Mouse (Mus musculus): ENCODE results near the gene Gm43951.
"Not testable (repeated sequence)": the region's sequence is repeated elsewhere in the genome, so short reads cannot be mapped to it uniquely, and the experiment has no call there.

The Gm43951 gene

DNA sequence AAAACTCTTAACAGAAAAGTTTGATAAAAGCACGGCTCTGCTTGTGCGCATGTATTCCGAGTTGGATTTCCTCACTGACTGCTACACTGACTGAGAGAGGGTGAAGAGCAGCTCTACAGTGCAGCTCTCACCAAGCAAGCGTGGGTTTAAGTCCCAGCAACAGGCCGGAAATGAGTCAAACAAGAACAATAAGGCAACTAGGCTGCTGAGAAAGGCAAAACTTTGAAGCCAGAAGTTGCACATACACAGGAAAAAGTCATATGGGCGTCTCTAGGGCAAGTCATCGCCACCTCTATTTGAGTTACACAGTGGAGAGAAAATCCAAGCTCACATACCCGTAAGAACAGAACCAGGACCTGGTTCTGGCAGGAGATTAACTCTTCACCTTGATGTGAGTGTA is 10.1 kb downstream of the Gm43951 start:
- no peak for DNase-seq

DNA sequence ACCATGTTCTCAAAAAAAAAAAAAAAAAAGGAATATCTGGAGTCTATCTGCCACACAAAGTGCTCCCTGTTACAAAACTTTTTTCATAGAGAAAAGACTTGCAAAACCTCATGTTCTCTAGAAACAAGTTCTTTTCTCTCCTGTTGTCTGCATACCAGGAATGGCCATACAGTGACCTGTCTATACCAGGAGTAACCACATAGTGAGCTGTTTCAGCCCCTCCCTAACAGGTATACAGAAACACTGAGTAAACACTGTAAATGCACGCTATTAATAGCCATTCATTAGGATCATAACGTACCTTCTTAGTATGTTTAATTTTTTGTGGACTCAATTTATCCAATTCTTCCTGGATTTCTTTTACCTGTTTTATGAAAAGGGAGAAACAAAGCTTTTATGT is 12.4 kb downstream of the Gm43951 start:
- DNase-seq: no peak

DNA sequence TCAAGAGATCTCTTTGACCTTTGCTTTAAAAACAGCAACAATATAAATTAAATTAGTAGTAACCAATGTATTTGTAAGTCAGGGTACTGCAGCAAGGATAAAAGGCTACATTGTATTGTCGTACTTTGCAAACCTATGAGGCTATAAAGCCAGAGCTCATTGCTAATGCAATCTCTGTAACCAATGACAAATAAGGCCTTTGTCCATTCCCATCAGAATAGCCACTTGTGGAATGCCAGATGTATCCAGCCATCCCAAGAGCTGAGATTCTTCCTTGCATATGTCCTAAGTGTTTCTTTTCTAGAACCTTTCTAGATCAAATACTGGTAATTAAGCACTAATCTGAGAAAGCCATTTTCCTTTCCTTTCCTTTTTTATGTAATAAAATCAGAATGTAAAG is 15.8 kb downstream of the Gm43951 start:
- no peak for DNase-seq

DNA sequence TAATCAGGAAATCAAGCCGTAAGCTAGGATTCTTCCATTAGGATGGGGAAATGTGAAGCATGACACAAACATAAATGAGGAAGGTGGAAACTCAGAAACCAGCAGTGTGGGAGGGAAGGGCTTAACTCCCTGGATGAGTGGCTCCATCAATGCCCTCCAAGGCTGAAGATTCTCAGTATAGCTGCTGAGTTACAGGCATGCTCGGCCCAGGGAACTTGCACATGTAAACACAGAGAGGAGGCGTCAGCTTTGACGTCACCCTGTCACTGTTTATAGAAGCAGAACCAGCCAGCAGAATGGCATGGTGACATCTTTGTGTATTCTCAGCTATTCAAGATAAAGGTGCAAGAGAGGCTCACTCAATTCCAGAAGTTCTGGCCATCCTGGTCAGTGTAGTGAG is 22.4 kb downstream of the Gm43951 start:
- DNase-seq: no peak

DNA sequence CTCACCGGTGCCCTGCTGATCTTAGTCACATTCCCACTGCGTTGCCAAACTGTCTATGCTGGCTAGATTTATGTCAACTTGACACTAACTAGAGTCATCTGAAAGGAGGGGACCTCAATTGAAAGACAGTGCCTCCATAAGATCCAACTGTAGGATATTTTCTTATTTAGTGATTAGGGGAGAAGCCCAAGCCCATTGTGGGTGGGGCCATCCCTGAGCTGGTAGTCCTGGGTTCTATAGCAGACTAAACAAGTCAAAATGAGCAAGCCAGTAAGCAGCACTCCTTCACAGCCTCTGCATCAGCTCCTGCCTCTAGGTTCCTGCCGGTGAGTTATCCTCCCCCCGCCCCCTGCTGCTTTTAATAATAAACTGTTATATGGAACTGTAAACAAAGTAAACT is 25.5 kb downstream of the Gm43951 start:
- no peak for DNase-seq

DNA sequence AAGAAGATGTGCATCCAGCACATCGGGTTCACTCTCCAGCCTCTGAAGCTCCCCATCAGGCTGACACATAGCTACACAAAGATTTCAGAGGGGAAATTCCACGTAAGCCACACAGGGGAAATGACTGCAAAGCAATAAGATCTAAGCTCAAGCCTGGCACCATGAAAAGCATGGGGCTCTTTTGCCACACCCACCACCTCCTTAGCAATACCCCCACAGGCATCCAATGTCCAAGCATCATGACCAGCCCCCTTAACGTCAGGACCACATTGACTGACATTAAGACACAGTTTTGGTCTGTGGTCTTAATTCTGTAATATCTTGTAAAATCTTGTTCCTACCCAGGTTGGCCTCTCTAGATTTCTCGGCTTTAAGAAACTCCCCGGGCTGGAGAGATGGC is 26.1 kb downstream of the Gm43951 start:
- no peak for DNase-seq

DNA sequence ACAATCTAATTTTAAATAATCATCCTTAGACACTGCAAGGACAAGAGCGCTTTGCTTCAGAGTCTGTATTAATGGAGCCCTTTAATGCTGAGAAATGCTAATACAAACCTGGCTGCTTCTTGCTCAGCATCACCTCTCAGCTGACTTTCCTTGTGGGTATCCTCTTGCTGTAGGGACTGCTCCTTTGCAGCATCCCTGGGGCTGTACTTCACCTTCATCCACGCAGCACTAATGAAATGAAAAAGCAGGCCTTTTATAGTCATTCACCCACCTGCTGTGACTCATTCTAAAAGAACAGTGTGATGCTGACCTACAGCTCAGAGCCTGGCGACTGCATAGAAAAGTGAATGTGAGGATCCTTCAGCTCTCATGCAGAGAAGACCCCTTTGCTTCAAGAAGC is 30.1 kb downstream of the Gm43951 start:
- DNase-seq: no peak

DNA sequence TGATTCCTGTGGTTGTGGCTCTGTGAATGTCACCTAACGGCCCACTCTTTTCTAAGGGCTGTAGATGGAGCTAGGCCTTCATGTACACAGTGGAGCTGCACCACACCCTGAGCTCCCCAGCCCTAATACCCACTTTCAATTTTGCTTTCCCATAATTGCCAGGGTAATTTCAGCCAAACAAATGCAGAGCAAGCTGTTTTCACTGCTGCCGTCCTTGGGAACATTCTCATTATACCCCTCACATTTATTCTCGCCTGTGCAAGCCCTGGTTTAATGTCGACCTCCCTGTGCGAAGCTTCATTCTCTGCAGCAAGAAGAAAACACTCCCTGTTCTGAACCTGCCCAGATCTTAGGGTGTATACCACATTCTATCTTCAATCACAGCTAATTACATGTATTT is 30.7 kb downstream of the Gm43951 start:
- no peak for DNase-seq

DNA sequence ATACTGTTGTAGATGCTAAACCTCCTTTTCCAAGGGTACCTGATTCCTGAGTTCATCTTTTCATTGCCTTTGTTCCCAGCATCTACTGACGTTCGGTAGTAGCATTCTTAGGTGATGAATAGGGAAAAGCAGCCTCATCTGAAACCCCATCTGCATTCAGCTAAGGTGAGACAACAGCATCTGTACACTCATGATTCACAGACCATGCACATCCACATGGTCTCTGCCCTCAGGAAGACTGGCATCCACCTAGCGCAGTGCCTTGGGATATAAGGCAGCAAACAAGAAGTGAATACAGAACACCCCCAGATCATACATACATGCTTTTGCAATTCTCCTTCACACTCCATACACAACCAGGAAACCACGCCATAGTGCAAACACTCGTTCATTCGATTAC is 31.9 kb downstream of the Gm43951 start:
- no peak for DNase-seq

DNA sequence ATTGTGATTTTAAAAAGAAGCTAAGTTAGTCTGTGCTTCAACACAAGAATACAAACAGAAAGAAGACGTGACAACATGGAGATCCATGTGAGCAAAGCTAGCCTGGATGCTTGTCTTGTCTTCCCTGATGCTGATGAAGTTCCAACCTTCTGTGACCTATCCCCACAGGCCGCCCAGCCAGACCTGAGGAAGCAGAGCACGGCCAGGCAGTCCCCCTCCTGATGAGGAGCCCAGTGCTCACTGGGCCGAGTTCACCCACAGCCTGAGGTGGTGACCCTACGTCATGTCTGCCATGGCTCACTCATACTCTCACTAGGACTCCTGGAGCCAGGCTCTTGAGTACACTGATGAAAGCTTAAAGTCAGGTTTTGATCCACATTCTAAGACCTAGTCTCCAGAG is 33.1 kb downstream of the Gm43951 start:
- DNase-seq: no peak

DNA sequence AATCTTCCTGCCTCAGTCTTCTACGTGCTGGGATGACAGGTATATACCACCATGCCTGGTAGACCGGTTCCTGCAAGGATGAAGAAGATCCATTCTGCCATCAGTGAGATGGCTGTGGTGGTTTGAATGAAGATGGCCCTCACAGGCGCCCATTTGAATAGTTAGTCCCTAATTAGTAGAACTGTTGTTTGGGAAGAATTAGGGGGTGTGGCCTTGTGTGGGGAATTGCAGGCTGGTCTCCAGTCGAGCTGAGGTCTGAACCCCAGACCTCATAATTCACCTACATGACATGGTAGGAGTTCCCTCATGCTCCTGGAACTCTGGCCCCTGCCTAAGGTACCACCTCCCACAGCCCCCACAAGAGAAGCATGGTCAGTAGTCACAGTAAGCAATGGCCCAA is 34.7 kb downstream of the Gm43951 start:
- not testable (repeated sequence) for DNase-seq

DNA sequence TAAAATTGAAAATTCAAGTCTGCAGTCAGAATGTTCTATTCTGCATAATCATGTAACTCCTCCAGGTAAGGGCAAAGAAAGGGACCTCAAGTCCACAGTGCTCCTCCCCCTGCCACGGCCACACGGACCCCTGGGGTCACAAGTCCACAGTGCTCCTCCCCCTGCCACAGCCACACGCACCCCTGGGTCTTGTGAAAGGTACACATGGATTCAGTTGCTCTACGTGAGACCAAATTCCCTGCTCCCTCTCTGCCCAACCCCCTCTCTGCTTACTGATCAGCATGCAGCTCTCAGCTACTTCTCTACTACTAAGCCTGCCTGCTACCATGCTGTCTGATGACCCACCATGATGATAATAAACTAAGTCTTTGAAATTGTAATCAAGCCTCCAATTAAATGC is 36.8 kb downstream of the Gm43951 start:
- DNase-seq: no peak

DNA sequence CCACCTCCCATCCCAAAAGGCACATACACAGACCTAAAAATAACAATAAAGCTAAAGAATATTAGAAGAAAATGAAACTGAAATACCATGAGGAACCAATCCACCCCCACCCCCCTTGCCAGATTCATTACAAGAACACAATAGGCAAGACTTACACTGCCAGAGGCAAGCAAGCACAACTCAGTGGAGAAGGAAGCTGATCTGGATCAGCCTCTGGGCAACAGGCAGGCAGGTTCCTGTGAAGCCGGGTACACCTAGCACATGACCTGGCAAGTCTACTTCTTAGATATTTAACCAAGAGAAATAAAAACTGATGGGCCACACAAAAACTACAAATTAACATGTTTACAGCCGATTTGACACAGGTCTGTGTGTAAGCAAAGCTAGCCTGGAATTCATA is 43.4 kb downstream of the Gm43951 start:
- no peak for DNase-seq

DNA sequence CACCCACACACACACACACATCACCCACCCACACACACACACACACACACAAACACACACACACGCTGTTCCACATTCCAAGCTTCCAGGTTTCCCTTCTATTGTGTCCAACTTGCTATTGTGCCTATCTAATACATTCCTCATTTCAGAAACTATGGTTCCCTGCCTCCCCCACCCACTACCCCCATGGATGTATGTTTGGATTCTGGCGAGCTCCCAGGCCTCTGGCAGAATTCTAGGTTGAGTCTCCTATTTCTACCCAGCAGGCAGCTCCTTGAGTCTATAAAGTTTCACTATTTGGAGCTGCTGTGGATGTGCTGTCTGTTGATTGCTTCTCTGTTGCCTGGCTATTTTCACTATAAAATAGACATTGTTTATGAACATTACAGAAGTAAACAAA is 50.0 kb downstream of the Gm43951 start:
- DNase-seq: no peak

DNA sequence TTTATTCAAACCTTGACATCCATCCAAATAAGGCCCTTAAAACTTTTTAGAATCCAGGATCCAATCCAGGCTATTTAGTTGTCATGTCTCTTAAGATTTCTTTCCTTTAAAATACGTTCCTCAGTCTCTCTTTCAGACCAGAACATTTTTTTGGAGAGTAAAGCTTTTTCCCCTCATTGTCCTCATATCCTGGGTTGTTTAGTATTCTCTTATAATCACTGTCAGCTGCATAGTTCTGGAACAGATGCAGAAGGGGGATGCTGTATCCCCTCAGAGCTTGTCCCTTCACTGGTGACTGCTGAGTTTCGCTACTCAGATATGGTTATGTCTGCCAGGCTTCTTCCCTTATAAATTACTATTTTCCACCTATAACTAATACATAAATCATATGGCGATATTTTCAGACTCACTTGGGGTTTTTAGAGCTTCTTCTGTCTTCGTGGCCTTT is 50.6 kb downstream of the Gm43951 start:
- DNase-seq: no peak

DNA sequence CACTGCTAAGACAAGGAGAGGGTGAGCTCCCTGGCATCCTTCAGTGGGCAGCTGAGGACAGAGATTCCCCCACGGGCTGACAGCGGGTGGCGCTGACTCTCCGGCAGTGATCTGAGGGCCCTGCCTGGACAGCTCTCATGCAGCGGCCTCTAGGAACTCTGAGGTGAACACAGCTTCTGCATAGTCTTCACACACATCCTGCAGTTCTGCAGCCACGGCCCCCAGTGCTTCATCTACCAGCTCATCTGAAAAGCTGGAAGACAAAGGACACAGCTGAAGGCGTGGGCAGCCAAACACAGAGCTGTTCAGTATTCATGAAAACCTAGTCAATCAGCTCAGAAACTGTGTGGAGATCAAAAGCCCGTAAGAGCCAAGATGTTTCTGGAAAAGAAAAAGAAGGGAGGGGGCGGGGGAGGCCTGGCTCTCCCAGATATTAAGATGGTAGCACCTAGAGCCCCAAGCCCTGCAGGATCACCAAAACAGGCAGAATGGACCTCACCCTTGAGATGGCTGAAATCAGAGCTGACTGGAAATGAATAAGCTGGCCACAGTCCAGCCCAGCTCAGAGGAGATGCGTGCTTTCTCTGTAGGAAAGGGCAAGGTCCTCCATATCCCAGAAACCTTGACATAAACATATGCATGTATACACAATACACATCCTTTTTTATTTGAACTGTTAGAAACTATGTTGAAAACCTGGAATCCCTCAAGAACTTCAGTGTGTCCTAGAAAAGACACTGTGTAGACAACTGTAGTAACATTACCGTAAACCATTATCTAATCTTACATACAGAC is 51.3 kb downstream of the Gm43951 start:
- DNase-seq: no peak

All from cerebellum, adult 11 months (tissue).